Mouse (Mus musculus) 3T3-L1 (cell line): ENCODE measurements around the gene Robo1.

Source experiments
- DNase-seq: peaks from one replicate; pipeline ENCODE4 v3.0.0-alpha.2; 2015; ENCODE audit warnings: low read depth, low spot score

Gene Robo1

GRCm38 (mm10) chr16:72678450-72678849 lies 370.3 kb downstream of the Robo1 start:
- no peak for DNase-seq

GRCm38 (mm10) chr16:72678947-72679558 lies 370.9 kb downstream of the Robo1 start:
- no peak for DNase-seq

- no peak for DNase-seq
Measured at GRCm38 (mm10) chr16:72685604-72686479, 377.7 kb downstream of the Robo1 start.

GRCm38 (mm10) chr16:72686480-72687053 lies 378.5 kb downstream of the Robo1 start:
- DNase-seq: no peak

DNA sequence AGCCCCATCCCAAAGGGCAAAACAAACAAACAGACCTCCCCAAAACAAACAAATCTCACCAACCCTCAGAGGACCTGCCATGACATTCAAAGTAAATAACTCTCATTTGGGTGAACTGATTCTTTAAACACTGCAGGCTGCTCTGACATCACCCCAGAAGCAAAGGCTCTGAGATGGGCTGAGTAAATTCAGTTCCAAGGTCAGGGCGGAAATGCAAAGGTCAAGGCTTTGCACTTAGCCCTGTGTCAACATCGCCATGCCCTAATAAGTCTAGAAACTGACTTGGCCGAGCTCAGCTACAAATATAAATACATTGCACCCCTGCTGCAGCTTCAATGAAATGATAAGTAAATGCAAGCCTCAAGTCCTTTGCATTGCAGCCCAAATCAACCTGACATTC lies 379.5 kb downstream of the Robo1 start:
- no peak for DNase-seq

DNA sequence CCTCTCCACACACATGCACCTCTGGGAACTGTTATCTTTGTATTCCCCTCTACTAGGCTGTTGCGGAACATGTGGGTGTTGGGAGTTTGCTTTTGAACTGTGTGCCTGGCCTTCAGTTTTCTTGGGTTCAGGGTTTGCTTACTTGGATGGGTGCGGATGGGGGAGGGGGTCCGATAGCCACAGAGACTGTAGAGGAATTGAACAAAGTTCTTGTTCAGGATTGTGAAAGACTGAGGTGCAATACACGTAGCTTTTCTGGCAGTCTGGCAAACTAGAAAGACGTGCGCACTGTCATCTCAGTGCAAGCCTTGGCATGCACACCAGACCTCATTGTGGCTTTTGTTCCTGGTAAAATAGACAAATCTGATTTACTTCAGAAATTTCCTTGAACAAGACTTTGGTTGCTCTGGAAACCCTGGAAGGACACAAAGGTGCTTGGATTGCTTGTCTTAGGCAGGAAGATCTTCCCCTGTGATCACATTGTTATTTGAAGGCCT lies 380.1 kb downstream of the Robo1 start:
- DNase-seq: no peak

- DNase-seq: no peak
Measured at GRCm38 (mm10) chr16:72691909-72692308, 383.8 kb downstream of the Robo1 start.

GRCm38 (mm10) chr16:72693446-72694274 lies 385.6 kb downstream of the Robo1 start:
- DNase-seq: no peak

DNA sequence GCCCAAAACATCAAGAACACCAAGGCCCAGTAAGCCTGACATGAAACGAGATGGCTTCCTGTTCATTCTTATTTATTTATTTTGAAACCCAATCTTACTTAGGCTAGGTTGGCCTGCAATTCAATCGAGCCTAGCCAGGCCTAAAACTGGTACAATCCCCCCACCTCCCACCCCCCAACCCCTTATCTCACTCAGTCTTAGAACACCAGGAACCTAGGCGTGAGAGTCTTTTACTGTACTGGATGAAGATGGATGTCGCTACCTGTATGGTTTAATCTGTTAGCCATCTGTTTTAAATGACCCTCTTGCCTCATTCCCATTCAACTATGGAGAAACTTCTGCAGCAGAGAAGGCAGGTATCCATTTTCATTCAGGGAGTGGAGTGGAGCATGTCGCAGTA lies 386.7 kb downstream of the Robo1 start:
- no peak for DNase-seq

GRCm38 (mm10) chr16:72699238-72700006 lies 391.3 kb downstream of the Robo1 start:
- no peak for DNase-seq

DNA sequence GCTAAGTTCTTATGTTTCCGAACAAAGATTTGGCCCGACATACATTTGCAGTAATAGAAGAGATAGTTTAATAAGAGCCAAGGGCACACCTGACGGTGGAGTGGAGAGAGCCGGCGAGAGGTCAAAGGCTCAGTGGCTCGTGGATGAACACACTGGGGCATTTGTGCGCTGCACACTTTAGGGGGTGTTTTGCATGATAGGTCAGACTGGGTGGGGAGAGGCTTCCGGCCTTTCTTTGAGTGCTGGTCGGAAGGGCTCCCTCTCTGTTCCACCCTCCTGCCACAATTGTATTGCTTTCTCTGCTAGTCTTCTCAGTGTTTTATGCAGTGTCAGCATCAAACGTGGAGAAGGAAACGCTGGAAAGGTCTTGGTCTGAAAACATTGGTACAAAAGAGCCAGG lies 392.2 kb downstream of the Robo1 start:
- no peak for DNase-seq

- no peak for DNase-seq
Measured at GRCm38 (mm10) chr16:72703486-72703885, 395.4 kb downstream of the Robo1 start.

GRCm38 (mm10) chr16:72705851-72706250 lies 397.7 kb downstream of the Robo1 start:
- no peak for DNase-seq

DNA sequence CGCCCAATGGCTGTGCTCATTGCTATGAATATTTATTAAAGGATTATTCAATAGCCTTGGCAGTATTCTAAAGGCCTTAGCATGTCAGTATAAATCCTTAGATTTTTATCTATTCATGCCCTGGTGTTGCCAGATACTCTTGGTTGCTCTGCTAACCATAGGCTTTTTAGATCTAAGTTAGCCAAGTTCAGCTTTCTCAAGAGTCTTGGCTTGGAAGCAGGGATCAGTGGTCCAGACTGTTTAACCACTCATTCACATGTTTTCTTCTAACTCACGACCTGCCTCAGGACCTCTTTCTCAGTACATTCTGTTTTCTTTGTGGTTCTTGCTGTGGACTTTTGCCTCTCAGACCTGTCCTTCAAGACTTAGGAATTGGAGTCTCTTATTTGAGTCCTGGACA lies 400.4 kb downstream of the Robo1 start:
- no peak for DNase-seq

DNA sequence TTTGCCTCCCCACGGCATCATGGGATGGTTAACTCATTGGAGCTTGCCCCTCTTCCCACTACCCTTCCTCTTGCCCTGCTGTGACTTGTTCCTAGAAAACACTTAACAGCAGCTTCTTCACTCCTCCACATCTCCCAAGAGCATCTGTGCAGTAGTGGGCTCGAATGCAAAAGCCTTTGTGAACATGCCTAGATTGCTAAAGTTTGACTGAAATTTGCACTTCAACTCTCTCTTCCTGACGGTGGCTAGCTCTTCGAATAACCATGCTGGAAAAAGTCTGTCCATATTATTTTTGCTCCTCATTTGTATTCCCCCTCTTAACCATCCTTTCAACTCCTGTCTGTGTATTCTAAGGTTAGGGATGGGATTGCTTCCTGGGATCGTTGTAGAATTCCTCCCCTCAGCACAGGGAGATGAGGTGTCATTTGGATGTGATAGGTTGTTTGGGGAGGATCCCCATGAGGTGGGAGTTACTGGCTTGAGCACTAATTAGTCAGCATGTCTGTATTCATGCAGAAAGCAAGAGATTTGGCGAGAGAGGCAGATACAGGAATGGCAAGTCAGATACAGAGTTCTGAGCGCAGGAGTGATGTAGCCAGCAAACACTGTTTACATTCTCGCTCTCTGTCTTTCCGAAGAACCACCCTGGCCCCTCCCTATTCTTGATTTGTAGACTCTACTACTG lies 409.2 kb downstream of the Robo1 start:
- DNase-seq: no peak

DNA sequence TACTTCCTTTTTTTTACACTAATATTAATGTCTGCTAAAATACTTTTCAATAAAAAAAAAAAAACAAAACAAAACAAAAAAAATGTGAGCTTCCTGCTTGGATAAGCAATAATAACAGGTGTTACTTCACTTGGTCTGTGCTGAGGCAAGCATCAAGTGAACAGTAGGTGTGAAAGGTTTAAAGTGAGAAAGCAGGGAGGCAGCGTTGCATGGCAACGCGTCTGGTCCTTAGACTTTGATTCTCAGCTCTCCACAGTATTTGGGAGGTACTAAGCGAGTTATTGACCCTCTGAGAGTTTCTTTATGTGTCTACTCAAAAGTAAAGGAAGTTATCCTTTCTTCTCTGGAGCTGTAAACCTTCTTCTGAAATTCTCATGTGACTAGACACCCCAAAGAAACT lies 411.0 kb downstream of the Robo1 start:
- DNase-seq: no peak

DNA sequence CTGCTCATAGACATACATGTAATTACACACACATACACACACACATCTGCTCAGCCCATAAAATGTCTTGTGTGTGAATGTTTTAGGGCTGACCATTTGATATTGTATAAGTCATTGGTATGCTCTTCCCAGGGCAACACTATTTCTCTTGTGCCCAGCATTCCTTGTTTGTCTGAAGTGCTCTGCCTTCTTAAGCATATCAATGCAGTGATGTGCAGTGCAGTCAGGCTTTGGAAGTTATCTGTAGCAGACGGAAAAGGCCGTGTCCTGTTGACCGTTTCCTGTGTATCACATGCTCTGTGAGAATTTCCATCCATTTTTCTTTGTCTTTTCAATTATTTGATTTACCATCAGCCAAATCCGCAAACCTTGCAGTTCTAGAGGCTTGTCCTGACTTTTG lies 412.9 kb downstream of the Robo1 start:
- DNase-seq: no peak

- DNase-seq: no peak
Measured at GRCm38 (mm10) chr16:72721713-72722481, 413.8 kb downstream of the Robo1 start.

DNA sequence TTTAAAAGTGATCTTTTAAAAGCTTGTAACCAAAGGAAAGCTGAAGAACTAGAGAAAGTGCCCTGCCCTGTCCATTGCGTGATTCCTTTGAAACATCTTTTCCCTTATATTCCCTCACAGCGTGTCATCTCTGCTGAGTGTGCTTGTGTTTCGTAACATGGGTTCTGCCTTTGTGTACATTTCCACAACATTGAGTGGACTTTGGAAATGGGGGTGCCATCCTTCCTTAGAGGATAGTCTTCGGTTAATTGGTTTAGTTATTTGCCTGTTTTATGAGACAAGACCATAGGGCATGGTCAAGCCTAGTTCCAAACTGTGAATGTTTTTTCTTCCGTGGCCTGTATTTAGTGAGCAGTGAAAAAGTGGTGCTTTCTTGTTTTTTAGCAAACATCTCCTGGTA lies 426.1 kb downstream of the Robo1 start:
- DNase-seq: no peak

GRCm38 (mm10) chr16:72735175-72735574 lies 427.1 kb downstream of the Robo1 start:
- no peak for DNase-seq
